Mouse (Mus musculus): ENCODE data around the gene Agpat4.

The Agpat4 gene

DNA sequence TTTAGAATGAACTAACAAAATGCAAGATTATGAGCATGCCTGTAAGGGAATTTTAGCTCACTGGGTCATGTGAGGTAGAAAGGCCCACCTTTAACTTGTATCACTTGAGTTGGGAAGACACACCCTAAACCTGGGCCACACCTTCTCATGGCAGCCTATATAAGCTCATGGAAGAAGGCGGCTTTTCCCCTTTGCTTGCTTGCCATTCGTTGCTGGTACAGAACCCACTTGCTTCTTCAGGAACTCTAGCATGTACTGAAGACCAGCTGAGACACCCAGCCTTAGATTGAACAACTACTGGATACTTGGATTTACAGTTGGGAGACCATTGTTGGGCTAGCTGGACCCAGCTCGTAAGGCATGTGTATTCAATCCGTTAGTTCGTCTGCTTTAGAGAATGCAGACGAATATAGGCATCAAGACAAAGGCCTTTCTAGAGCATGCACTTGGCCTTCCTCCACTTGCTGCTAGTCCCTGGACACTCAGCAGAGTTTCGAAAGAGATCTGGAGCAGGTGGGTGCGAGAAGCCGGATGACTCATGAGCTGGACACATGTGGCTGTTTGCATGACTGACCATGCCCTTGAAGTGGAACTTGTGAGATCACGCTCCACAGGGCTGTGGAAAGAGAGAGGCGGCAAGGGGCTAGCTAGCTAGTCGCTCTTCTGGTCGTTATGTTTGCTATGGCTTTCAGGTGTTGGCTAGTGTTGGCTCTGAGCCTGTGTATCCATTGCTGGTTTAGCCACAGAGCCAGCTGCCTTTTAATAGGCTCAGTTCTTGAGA, 42.7 kb downstream of the Agpat4 start:
- no peak for ATAC-seq (ENCODE audit: low TSS enrichment)

DNA sequence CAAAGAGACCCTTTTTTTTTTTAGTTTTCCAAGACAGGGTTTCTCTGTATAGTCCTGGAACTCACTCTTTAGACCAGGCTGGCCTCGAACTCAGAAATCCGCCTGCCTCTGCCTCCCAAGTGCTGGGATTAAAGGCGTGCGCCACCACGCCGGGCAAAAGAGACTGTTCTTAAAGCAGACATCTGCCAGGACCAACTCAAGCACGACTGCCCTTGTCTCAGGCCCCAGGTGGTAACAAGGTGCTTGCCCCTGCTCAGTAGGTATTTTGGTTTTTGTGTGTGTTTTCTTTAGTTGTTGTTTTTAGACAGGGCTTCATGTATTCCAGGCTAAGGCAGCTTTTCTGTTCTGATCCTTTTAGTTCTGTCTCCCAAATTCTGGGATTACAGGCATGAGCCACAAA, 43.4 kb downstream of the Agpat4 start:
- no peak for ATAC-seq (ENCODE audit: low TSS enrichment)

DNA sequence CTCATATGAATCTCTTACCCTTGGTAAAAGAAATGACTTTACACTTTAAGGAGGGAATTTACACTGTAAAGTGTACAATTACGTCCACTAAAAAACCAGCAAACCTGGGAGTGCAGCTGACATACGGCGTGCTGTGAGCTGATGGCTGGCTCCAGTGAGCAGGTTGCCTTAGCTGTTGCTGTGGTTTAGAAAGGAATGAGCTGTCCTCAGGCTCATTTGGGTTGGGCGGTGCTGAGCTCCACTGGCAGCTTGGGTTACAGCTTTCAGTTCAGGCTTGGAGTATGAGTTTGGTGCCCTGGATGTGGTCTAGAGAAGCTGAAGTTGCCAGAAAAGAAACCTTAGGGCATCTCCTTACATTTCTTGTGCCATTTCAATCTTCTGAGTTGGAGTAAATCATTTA, 44.3 kb downstream of the Agpat4 start:
- peak; percentile 44 for ATAC-seq (ENCODE audit: low TSS enrichment)

DNA sequence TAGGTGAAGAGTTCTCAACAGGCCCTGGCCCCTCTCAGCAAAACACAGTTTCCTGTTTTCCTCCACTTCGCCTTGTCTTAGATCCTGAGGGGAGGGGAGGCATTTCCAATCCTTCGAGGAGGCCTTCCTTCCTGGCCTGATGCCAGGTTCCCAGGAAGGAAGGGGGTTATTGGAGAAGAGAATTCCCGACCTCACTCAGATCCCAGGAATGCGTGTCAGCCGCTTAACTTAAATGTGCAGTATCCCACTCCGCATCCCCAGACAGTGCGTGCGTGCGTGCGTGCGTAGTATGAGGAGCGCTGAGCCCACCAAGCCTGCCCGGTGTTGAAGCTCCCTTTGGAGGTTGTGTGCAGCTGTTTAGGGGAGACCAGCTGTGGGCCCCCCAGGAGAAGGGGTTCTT, 44.9 kb downstream of the Agpat4 start:
- ATAC-seq (ENCODE audit: low TSS enrichment): no peak

DNA sequence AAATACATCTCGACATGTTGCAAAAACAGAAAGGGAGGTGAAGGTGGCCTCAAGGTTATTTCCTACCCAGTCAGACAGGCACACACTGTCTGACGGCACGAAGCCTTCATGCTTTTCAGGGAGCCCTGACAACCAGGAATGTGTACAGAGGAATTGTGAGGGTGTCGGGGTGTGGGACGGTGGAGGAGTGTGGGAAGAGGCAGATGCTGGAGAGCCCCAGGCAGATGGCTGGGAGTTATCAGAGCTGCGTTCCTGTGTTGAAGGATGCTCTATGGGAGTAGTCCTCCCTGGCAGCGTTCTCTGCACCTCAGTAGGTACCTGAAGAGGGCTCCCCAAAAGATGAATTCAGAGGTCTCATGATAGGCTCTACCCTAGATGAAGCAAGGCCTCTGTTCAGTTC, 45.4 kb downstream of the Agpat4 start:
- ATAC-seq (ENCODE audit: low TSS enrichment): peak; percentile 85

DNA sequence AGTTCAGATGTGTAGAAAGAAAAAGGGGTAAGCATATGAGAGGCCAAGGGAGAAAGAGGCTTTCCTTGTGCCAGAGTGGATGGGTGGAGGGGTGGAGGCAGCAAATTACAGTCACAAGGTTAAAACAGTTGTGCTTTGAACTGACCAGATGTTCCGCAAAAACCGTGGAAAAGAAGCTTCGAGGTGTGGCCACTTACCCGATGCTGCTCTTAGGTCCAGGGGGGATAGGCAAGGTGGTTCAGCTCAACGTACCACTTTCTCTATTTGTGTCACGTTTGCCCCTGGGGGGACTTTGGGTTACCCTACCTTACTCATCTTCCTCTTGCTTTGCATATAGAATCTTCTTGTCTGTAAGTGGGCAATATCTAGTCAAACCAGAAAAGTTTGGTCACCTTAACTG, 46.0 kb downstream of the Agpat4 start:
- no peak for ATAC-seq (ENCODE audit: low TSS enrichment)

DNA sequence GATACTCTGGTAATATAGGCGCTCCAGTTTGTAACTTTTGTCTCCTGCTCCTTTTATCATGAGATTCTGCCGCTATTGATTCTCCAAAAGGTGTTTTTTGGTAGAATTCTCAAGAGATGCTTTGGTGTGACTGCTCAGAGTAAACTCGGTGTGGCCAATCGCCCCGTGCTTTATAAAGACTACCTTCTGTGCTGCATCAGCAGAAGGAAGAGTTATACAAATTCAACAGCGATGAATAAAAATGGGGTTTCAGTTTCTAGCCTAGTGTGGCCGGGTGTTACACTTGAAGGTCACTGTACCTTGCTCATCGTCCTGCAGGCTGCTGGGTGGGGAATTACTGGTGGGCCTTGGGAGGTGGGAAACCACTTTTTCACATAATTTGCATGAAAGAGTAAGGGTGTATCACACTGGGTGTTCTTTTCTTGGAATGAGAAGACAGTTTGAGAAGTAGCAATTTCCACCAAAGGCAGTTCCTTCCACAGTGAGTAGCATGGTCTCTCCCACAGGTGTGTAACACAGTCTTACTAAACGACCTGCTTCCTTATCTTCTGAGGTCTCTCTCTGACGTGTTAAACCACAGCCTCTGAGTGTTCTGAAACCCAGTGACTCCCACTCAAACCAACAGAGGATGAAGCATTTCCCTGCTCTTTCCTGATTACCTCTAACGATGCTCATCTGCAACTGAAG, 46.6 kb downstream of the Agpat4 start:
- ATAC-seq (ENCODE audit: low TSS enrichment): no peak

DNA sequence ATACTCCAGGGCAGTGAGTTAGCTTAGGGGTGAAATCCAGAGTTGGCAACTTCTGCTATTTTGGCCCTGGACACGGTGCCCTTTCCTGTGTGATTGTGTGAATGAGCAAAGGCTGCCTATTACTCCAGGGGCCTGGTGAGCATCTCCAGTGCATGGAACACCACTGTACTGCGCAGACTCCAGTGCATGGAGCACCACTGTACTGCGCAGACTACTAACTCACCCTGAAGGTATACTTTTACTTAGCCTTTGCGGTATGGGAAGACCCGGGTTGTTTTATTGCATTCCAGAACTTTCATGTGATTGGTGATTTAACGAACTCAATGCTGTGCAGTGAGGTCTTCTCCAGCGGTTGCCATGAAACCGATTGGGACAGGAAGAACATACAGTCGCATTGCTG, 47.2 kb downstream of the Agpat4 start:
- no peak for ATAC-seq (ENCODE audit: low TSS enrichment)

DNA sequence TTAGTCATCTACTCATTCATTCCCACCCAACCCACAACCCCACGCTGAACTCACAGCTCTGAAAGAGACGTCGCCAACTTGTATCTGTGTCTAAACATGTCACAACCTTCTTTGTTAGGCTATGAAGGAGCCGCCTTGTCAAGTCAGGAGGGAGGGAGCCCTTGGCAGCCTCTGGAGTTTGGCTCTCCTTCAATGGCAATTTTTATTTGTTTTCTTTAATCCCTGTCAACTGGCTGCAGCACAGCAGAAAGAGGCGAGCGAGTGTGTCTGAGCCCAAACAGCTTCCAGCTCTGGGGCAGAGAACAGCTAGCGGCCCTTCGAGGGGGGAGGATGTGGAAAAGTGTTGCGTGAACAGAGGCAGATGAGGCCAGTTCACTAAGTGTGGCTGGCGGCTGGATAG, 50.0 kb downstream of the Agpat4 start:
- ATAC-seq (ENCODE audit: low TSS enrichment): peak; percentile 70

DNA sequence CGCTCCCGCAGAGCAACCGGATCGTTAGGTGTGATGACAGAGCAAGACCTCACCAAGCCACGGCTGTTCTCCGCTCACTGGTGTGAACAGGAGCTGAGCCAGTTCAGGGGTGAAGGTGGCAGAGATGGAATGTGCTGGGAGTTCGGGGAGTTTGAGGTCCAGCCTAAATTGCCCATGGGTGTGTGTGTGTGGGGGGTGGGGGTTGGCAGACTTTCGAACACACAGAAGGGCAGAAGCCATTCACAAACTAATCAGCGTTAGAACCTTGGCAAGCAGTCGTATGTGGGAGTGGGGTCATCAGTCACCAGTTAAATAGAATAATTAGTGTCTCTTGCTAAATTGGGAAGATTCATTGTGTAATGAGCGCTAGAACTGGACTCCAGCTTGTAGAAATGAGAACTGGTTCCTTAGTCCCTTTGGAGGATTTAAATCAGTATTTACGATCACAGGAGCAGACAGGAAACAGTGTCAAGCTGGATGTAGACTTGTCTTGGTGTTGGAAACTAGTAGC, 50.9 kb downstream of the Agpat4 start:
- no peak for ATAC-seq (ENCODE audit: low TSS enrichment)

DNA sequence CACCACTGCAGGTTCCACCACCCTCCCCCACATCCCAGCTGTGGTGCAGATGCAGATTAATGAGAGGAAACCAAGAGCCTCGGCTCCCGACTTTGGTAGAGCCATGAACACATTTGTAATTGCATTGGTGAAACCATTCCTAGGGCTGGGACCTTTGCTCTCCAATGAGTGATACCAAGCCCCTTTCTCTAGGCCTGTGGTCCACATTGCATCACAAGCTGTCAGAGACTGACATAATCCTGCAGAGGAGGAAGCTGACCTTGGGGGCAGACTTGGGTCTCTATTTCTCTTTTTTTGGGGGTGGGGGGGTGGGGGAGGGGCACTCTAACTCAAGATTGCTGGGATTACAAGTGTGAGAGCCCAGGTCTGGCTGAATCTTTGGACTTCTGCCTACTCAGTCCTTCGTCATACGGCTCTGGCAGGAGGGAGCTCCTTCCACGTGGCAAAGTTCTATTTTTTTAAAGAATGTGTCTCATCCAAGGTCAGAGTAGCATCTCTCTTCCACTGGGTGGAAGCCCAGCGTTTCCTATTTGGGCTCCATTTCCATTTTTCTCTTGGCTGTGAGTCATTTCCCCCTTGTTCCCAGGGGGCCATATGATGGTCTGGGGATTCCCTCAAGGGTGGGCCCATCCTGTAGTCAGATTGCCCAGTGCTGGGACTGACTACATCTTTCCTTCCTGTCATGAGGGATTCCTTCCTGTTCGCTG, 52.4 kb downstream of the Agpat4 start:
- ATAC-seq (ENCODE audit: low TSS enrichment): no peak

DNA sequence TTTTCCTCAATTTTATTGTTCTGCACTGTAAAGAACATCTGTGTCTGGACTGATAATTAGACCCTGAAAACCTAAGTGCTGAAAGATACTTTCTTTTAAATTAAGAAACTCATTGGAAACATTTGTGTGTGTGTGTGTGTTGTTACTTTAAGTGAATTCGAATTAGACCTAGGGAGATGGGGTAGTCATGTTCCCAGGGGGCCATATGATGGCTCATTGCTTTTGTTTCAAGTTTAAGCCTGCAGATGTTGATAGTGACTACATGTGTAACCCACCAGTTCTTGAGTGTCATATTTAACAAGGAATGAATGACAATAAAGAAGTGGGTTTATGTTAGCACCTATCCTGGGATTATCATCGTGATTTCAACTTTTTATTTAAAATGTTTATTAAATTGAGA, 53.2 kb downstream of the Agpat4 start:
- no peak for ATAC-seq (ENCODE audit: low TSS enrichment)

DNA sequence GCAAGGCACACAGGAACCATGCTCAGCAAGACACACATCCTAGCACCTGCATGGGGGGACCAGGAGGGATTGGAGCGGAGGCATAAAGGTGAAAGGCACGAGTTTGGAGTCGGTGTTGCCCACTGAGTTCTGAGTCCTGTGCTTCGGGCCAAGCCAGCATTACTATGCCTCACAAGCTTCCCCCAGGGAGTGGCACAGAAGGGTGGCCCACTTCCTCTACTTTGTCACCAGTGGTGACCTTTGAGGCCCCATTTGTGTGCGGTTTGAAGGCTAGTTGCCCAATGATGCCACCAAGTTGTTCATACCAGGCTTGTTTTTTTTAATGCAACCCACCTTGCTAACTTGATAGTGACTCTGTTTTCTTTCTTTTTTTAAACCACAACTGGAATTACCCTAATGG, 55.7 kb downstream of the Agpat4 start:
- no peak for ATAC-seq (ENCODE audit: low TSS enrichment)

DNA sequence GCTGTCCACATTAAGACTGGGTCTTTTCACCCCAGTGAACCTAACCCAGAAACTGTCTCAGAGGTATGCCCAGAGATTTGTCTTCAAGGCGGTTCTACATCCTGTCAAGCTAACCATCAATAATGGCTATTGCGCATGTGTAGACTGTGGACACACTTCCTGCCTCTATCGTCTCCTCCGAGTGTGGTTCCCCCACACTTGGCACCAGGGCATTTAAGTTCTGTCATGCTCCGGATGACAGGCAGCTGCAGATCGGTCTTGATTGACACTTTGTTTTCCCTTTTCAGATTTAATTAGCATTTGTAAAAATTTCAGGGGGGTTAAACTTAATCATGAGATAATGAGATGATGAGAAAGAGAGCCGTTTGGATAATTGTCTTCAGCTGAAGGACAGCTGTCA, 56.4 kb downstream of the Agpat4 start:
- ATAC-seq (ENCODE audit: low TSS enrichment): no peak

DNA sequence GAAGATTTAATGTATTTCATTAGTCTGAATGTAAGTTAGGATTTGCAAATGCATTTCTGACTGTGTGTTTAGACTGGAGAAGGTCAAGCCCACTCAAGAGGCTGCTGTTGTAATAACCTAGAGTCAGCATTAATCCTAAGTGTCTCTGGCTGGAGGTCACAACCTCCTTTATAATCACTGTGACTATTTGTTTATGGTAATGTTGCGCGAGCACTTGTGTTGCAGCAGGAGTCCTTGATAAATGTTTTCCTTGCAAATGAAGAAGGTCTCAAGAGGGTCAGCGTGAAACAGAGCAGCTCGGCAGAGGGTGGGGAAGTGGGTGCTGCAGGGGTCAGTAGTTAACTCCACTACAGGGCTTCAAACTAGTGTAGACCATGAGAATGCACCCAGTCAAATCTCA, 57.1 kb downstream of the Agpat4 start:
- ATAC-seq (ENCODE audit: low TSS enrichment): no peak

DNA sequence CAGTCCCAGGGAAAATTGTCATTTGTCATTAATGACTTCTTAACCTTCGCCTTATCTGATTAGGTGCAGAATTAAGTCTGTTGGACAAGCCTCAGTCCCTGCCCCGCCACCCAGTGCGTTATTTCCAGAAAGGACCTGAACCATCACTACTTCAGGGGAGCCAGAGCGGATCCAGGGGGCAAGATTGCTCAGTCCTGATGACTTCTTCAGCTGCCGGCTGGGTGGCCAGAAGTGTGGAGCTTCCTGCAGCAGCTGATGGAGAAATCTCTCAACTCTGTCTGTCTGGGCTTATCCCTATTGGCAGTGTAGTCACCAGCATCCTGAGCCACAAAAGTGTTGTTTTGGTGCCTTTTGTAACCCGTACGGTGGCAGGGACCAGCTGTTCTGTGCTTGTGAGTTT, 60.8 kb downstream of the Agpat4 start:
- ATAC-seq (ENCODE audit: low TSS enrichment): no peak

DNA sequence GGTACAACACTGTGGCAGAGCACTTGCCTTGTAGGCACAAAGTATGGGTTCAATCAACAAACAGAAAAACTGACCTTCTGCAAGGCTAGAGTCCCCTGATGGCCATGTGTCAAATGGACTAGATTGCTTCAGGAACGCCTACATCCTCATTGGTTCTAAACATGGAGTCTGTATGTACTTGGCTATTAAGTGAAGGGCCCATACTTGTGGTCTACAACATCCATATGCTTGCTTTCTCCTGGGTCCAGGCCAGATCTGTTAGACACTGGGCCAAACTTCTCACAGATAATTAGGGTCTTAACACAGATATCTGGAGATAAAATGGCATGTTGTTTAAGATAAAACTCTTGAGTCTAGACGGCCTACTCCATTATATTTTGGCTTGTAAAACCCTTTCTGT, 61.3 kb downstream of the Agpat4 start:
- no peak for ATAC-seq (ENCODE audit: low TSS enrichment)

DNA sequence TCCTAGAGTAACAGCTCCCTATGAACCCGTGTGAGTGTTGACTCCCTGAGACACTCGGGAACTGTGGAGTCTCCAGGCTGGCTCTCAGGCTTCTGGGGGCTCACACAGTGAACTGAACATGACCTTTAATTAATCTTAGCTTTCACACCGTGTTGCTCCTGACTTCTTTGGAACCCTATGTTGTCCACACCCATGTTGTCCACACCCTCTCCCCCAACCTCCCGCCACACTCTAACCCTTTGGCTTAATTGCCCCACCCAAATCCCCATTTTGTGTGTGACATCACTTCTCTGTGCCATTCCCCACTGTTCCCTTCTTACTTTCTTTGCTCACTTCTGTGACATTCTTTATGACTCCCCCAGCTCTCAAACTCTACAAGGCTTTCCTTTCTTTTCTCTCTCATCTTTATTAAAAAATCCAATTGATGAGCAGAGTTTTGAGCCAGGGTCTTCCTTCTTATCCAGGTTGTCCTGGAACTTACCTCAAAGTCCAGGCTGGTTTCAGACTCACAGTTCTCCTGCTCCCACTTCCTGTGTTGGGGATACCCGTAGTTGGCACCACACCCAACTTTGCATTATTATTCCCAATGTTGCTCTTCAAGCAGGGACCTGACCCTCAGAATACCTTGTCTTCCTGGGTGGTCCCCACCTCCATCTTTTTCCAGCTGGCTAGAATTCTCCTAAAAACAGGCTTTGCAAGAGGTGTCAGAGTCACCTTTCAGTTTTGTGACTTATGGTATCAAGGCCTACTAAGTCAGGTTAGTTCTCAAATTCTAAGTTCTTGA, 64.4 kb downstream of the Agpat4 start:
- no peak for ATAC-seq (ENCODE audit: low TSS enrichment)

DNA sequence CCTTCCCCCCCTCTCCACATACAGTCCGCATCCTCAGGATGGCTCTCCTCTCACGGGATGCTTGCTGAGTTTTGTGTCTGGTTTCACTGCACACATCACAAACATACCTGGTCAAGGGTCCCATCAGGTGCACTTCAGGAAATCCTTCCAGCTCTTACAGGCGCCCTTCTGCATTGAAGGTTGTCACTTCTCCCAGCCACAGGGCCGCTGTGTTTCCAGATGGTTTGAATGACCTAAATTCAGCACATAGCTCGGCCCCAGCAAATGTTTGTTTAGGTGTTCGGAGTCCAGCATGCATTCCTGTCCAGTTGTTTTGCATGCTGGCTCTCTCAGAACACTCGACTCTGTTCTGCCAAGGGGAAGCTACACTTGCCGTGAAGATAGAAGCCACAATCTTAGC, 65.8 kb downstream of the Agpat4 start:
- no peak for ATAC-seq (ENCODE audit: low TSS enrichment)

DNA sequence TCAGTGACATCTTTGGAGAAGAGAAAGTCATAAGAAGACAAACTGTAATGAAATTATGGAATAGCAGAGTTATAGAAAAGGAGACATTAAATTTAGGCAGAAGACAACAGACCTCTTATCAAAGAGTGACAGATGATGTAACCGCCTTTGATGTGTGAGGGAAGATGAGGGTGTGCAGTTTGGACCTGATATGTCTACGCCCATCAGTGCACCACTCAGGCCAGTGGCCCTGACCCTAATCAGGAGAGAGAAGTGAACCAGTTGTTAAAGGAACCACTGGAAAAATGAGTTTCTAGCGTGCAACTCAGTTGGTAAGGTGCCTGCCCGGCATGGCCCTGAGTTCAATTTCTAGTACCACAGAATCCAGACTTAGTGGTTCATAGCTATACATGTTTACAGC, 67.4 kb downstream of the Agpat4 start:
- ATAC-seq (ENCODE audit: low TSS enrichment): no peak

DNA sequence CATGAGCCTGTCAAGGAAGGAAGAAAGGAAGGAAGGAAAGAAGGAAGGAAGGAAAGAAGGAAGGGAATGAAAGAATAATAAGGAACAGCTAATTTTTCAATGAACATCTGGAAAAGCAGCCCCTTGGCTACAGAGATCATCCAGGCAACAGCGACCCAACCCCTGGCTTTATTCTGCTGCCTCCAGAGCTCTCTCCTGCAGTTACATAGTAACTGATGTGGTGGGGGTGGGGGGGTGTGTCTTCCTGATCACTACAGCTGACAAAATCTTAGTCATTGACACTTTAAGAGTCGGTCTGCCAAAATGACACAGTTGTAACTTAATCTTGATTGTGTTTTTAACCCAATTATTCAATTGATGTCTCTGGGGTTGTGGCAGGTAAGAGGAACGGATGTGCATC, 67.8 kb downstream of the Agpat4 start:
- no peak for ATAC-seq (ENCODE audit: low TSS enrichment)

DNA sequence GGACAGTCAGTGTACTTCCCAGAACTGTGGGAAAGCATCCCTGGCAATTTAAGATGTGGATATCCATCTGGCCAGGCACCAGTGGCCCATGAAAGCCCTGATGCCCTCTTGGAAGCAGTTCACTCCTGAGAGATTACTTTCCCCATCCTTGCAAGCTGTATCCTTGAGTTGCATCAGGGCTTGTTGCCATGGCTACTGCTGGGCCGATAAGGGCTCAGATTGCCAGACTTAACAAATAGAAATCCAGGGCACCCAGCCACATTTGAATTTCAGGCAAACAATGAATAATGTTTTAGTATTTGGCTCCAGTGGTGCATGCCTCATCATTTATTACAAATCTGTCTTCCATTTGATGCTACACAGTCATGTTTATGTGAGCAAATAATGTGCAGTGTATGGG, 69.3 kb downstream of the Agpat4 start:
- ATAC-seq (ENCODE audit: low TSS enrichment): peak; percentile 59; the same call in 1 of the 2 replicates

Data from frontal cortex, adult (tissue).